Mouse (Mus musculus) kidney, postnatal 25 days (tissue): ENCODE data around the gene Kif1b.
"Not testable (repeated sequence)": the region's sequence is repeated elsewhere in the genome, so short reads cannot be mapped to it uniquely, and the experiment has no call there.

Experiments used
- DNase-seq, 2 experiments: peaks; one replicate each; pipeline ENCODE4 v3.0.0; 2021; ENCODE audit warnings: mixed read lengths in 2 of 2

The Kif1b gene

DNA sequence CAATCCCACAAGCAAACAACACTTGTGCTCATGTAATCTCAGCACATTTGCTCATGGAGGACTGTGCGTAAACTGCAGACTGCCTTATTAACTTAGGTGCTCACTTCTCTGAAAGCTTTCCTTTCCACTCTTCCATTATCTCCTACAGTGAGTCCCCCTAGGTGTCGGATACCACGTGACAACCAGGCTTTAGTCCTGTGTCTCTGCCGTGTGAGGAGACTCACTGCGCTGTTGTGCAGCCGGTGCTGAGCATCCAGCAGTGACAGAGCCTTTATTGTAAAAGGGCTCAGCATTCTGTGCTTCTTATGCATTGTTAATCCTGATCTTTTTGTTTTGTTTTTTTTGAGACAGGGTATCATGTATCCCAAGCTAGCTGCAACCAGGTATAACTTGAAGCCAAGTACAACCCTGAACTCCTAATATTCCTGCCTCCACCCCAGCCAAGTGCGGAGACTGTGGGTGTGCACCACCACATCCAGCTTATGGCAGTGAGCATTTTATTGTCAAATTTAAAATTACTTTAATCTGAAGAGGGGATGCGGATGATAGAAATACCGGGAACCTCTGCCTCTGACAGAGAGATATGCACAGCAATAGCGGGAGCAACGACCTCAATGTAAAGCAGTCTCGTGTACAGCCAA lies 88.0 kb downstream of the Kif1b start:
- no peak for DNase-seq

- DNase-seq = no peak
Observed at GRCm38 (mm10) chr4:149218476-149218875, 89.0 kb downstream of the Kif1b start.

- no peak for DNase-seq
Observed at GRCm38 (mm10) chr4:149215982-149216381, 91.5 kb downstream of the Kif1b start.

- no peak for DNase-seq
Observed at GRCm38 (mm10) chr4:149215397-149215796, 92.1 kb downstream of the Kif1b start.

- not testable (repeated sequence) for DNase-seq
Observed at GRCm38 (mm10) chr4:149214468-149214867, 93.0 kb downstream of the Kif1b start.

DNA sequence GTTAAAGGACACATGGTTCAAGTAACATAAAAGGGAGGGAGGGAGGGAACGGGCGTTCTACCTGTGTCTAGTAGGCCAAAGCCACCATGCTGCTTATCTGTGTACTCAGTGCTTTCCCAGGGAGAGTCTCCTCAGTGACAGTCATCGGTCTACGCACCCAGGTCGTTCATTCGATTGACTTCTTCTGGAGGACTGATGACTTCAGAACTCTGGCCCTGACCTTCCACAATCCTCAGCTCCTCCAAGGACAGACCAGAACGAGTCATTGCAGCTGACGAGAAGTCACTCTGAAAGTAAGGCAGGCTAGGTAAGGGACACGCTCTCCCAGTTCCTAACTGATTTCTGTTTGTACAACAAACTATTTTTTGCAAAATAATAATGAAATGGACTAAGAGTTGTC lies 94.0 kb downstream of the Kif1b start:
- no peak for DNase-seq

- DNase-seq = peak in 1 of 2 experiments; percentile 61
Observed at GRCm38 (mm10) chr4:149211441-149211840, 96.1 kb downstream of the Kif1b start.

DNA sequence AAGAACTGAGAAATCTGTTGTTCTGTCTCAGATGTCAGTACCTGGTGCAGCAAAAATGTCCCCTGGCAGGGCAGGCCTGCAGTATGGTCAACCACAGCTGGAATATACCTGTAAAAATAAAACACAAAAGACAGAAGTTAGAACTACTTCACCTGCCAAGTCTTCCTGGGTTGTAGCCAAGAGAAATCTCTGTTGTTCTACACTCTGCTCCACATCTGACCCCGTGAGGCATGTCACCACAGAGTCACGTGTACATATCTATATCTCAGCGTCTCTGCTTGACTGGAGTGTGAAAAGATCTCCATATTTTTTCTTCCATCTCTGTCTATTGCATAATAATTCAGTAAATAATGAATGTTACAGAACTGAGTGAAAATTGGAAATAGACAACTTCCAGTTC lies 105.0 kb downstream of the Kif1b start:
- no peak for DNase-seq

- DNase-seq = no peak
Observed at GRCm38 (mm10) chr4:149201110-149201509, 106.4 kb downstream of the Kif1b start.

- no peak for DNase-seq
Observed at GRCm38 (mm10) chr4:149197180-149197579, 110.3 kb downstream of the Kif1b start.

GRCm38 (mm10) chr4:149191103-149191502 lies 116.4 kb downstream of the Kif1b start:
- no peak for DNase-seq

DNA sequence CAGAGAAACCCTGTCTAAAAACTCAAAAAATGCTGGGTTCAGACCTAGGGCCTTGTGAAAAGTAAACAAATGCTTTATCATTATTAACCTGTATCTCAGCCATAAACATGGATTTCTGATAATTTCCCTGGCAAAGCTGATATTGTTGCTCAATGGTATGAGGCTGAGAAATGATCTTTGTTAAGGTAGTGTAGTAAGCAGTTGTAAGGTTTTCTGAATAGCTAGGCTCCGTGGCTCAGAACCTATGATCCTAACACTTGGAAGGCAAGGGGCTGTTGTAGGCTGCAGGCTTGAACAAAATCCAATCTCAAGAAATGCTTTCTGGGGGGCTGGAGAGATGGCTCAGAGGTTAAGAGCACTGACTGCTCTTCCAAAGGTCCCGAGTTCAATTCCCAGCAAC lies 118.9 kb downstream of the Kif1b start:
- no peak for DNase-seq

DNA sequence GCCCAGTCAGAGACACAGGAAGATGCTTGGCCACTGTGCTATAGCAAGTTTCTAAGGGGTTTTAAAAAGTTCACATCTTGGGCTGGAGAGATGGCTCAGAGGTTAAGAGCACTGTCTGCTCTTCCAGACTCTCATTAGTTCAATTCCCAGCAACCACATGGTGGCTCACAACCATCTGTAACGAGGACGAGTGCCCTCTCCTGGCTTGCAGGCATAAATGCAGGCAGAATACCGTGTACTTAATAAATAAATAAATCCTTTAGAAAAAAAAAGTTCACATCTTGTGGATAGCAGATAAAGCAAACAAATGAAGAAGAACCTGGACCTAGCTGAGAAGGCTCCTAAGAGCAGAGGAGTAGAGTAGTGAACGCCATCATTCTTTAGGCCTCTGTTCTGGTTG lies 124.7 kb downstream of the Kif1b start:
- DNase-seq = peak in 1 of 2 experiments; percentile 32

- peak in 1 of 2 experiments; percentile 45 for DNase-seq
Observed at GRCm38 (mm10) chr4:149182192-149182591, 125.3 kb downstream of the Kif1b start.

DNA sequence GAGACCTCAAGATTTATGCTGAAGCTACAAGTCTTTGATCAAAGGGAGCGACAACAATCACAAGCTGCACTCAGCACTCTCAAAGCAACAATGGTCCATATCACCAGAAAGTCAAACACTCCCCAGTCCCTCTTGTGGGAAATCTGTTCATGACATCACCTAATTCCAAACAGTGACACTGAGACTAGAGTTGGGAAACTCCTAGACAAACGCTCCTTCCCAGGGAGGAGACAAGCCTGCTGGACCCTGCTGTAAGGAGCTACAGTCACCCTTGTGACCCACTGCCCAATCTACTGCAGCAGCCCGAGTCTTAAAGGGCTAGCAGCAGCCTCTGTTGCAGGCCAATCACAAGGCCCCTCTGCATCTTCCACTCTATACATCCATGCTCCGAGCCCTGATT lies 127.9 kb downstream of the Kif1b start:
- DNase-seq = no peak

DNA sequence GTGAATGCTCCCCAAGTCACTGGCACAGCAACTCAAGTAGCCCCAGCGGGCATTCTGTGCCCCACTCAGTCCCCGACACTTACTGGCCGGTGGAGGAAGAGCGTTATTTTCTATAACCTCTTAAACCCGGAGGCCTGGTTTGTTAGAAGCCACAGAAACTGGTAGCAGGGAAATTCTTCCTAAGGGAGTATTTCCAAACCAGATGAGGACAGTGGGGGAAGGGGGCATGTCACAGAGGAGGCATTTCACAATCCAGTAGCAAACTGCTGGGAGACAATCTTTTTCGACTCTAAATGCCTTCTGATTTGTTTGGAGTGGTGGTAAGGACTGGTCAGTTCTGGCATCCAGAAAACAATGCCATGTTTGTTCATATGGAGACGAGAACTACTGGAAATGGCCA lies 128.3 kb downstream of the Kif1b start:
- DNase-seq = no peak

DNA sequence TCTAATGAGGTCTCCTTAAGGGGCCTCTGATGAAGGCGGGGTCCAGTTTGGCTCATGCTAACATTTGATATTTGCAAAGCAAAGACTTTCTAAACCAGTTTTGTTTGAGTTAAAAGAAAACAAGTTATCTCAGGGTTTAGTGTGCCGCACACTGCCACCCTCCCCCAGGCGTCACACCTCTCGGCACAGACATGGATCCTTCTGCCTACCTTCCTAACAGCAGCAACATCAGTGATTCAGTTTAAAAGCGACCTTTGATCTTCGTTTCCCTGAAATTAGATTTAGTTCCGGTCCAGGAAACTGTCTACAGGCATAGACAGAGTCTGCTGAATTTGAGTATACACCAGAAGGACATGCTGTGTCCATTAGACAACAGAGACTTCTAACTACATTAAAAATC lies 129.2 kb downstream of the Kif1b start:
- DNase-seq = no peak

- no peak for DNase-seq
Observed at GRCm38 (mm10) chr4:149177046-149177445, 130.4 kb downstream of the Kif1b start.

DNA sequence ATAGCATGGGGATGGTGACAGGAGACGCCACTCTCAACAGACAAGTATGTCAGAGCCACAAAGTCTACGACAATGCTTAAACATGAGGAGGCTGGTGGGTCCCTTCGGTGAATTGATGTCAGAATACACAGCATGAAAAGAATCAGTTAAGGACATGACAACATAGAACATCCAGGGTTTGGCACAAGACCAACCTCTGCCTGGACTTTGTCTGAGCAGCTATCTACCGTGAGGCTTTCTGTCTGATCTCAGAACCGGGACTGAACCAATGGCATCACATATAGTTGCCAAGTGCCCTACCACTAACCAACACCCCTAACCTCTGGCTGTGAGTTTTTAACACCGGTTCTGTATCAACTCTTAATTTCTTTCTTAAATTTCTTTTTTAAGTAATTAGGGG lies 130.8 kb downstream of the Kif1b start:
- DNase-seq = peak; percentile 66 to 74

- DNase-seq = no peak
Observed at GRCm38 (mm10) chr4:149173661-149174060, 133.8 kb downstream of the Kif1b start.

GRCm38 (mm10) chr4:149172666-149173065 lies 134.8 kb downstream of the Kif1b start:
- no peak for DNase-seq

DNA sequence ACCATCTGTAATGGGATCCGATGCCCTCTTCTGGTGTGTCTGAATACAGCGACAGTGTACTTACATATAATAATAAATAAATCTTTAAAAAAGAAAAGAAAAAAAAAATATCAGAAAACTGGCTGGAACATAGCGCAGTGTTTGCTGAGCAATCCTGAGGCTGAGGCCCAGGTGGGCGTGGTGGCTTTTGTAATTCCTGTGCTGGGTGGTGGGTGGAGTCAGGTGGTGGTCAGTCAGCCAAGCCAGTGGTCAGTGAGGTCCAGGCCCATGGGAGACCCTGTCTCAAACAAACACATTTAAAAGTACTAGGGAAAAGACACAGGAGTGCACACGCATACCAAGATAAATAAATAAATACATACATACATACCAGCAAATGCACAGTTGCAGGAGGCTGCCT lies 135.4 kb downstream of the Kif1b start:
- DNase-seq = no peak

- no peak for DNase-seq
Observed at GRCm38 (mm10) chr4:149171581-149171981, 135.9 kb downstream of the Kif1b start.

DNA sequence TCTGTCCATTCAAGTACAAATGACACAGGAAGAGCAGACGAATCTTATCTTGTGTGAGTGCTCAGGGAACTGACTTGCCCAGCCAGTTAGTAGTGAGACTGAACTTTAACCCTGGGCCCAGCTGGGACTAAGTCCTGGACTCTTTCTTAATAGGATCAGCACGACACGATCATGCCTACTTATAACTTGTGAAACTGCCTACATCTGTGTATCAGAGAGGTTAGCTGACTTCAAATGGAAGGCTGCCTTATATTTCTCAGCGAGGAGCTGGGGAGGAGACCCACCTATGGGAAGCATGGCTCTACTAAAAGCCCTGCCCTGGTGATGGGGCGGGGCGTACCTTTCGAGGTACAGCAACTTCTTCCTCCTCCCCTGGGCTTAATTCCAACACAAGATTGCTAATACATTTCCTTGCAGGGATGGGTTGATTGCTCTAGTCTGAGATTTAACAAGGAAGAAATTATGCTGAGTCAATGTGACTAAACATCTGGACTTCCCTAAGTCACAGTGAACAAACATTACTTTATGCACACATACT lies 137.0 kb downstream of the Kif1b start:
- DNase-seq = peak; percentile 52 to 76

- DNase-seq = not testable (repeated sequence)
Observed at GRCm38 (mm10) chr4:149169926-149170325, 137.6 kb downstream of the Kif1b start.
